Mouse (Mus musculus) heart, embryonic 14.5 days (tissue): Measurements from ENCODE around the gene Ccdc63. TPM values are rescaled to one million over a fixed set of nuclear protein-coding genes. Genes with fewer than 3 reads are reported as not detected.
A peak's percentile ranks its signal among the peaks of the same experiment; 100 is the strongest.
"Not testable (repeated sequence)": the region's sequence is repeated elsewhere in the genome, so short reads cannot be mapped to it uniquely, and the experiment has no call there.

Source experiments
- ATAC-seq: fragments of 200-750 bp; cut with Nextera tagmentation; 2 replicates; pipeline ENCODE4 v1.8.0; 2017; ENCODE audit warnings: low read depth, moderate TSS enrichment; ENCODE audit not compliant: insufficient number of reproducible peaks, insufficient read depth, low FRiP score
- H3K27ac ChIP-seq, 2 experiments: fragments of 200-500 bp in 1 of 2; fragments of 300-500 bp in 1 of 2; sonication (generic) in 1 of 2; replicated peaks in 1 of 2; 2 replicates each; pipeline ENCODE4 v1.5.1; 2012 to 2014; ENCODE audit warnings: low read depth in 2 of 2, low read length in 2 of 2, control low read depth in 1 of 2, mild to moderate bottlenecking in 1 of 2, mixed read lengths in 1 of 2; ENCODE audit not compliant: control insufficient read depth in 1 of 2, insufficient read depth in 1 of 2
- H3K27me3 ChIP-seq: fragments of 300-500 bp; sonication (generic); 2 replicates; pipeline ENCODE4 v1.6.1; 2014; ENCODE audit warnings: mild to moderate bottlenecking, low read length, control low read depth; ENCODE audit not compliant: control insufficient read depth, insufficient read depth
- H3K36me3 ChIP-seq: fragments of 300-500 bp; sonication (generic); 2 replicates; pipeline ENCODE4 v1.6.1; 2014; ENCODE audit warnings: mild to moderate bottlenecking, control low read depth, low read length, mixed read lengths; ENCODE audit not compliant: control insufficient read depth, insufficient read depth
- H3K4me1 ChIP-seq, 2 experiments: fragments of 200-500 bp in 1 of 2; fragments of 300-500 bp in 1 of 2; sonication (generic) in 1 of 2; 2 replicates each; pipeline ENCODE4 v1.6.1; 2012 to 2014; ENCODE audit warnings: low read length in 2 of 2, control low read depth in 1 of 2, mixed read lengths in 1 of 2; ENCODE audit not compliant: control insufficient read depth in 2 of 2, insufficient read depth in 2 of 2
- H3K4me2 ChIP-seq: fragments of 300-500 bp; sonication (generic); 2 replicates; pipeline ENCODE4 v1.6.1; 2014; ENCODE audit warnings: mild to moderate bottlenecking, low read length
- H3K4me3 ChIP-seq, 2 experiments: fragments of 200-500 bp in 1 of 2; fragments of 300-500 bp in 1 of 2; sonication (generic) in 1 of 2; 2 replicates each; pipeline ENCODE4 v1.5.1; 2012 to 2014; ENCODE audit warnings: low read length in 2 of 2, mild to moderate bottlenecking in 2 of 2, control low read depth in 1 of 2, low read depth in 1 of 2, moderate library complexity in 1 of 2; ENCODE audit not compliant: control insufficient read depth in 1 of 2, insufficient read depth in 1 of 2
- H3K9ac ChIP-seq: fragments of 300-500 bp; sonication (generic); 2 replicates; pipeline ENCODE4 v1.6.1; 2014; ENCODE audit warnings: mild to moderate bottlenecking, low read length
- H3K9me3 ChIP-seq: fragments of 300-500 bp; sonication (generic); 2 replicates; pipeline ENCODE4 v1.6.1; 2016; ENCODE audit warnings: low read length, control low read depth; ENCODE audit not compliant: control insufficient read depth
- WGBS: fragments of 180-500 bp; shearing (Covaris S2); extraction: QIAGEN DNeasy Blood & Tissue Kit; methylation state at CpG from one replicate; pipeline ENCODE4 v1.1.7; 2014; 5-methylcytosine and 5-hydroxymethylcytosine counted together
- polyA plus RNA-seq: library from polyadenylated mRNA; unstranded; fragments of >200 nt; fragmentation: Nextera tagmentation; extraction: Ambion mirVana; gene quantifications from 2 replicates; pipeline ENCODE4 v1.2.1, GENCODE M21; 2014

Gene Ccdc63
- polyA plus RNA-seq, 1 experiment from 2014 or later = 0.85 TPM

GRCm38 (mm10) chr5:122157827-122158381 lies 17.3 kb upstream of the Ccdc63 start, which contains the start of gene Ppp1cc:
TSS of gene Ppp1cc (plus strand) at chr5:122158278.
- Histone ChIP-seq H3K9ac (peak within 1 kb of the TSS; percentile 85), H3K4me2 (peak within 1 kb of the TSS; percentile 74), H3K4me3 (peak within 1 kb of the TSS; percentile 92 to 99), H3K4me1 (peaks cover 18 to 47% of the 10 kb centered on the region in 2 experiments), H3K36me3 (peaks cover 34% of the 10 kb centered on the region), H3K27me3 (no peaks in the 10 kb centered on the region), H3K27ac (peak within 1 kb of the TSS; percentile 86 to 87), H3K9me3 (no peaks in the 10 kb centered on the region)
- 1% methylated on average over 49 of the region's 54 CpGs for WGBS
- peak; percentile 89 for ATAC-seq

GRCm38 (mm10) chr5:122156486-122156885 lies 15.9 kb upstream of the Ccdc63 start:
- H3K4me1 ChIP-seq = peaks cover 13 to 33% of the 10 kb centered on the region in 2 experiments
- no peak overlapping the region for H3K4me3 ChIP-seq
- no peaks in the 10 kb centered on the region for H3K27me3 ChIP-seq
- H3K27ac ChIP-seq = no peak overlapping the region
- WGBS = 61% methylated on average over 2 of the region's 2 CpGs
- H3K4me2 ChIP-seq = no peak overlapping the region
- no peak overlapping the region for H3K9ac ChIP-seq
- ATAC-seq = no peak
- peaks cover 20% of the 10 kb centered on the region for H3K36me3 ChIP-seq
- no peaks in the 10 kb centered on the region for H3K9me3 ChIP-seq

- no peak for ATAC-seq
Measured at GRCm38 (mm10) chr5:122155613-122156012, 15.0 kb upstream of the Ccdc63 start.

GRCm38 (mm10) chr5:122154782-122155181 lies 14.2 kb upstream of the Ccdc63 start:
- Histone ChIP-seq H3K9ac (no peak overlapping the region), H3K4me1 (peaks cover 13 to 16% of the 10 kb centered on the region in 2 experiments), H3K4me2 (no peak overlapping the region), H3K36me3 (peaks cover 4% of the 10 kb centered on the region; the same call in 1 of the 2 replicates), H3K27me3 (no peaks in the 10 kb centered on the region), H3K9me3 (no peaks in the 10 kb centered on the region), H3K4me3 (no peak overlapping the region), H3K27ac (peak overlapping the region; percentile 42 to 49; a peak in 2 of 4 replicates)
- 31% methylated on average over 3 of the region's 3 CpGs for WGBS
- no peak for ATAC-seq

More at GRCm38 (mm10) chr5:122155613-122156012, 15.0 kb upstream of the Ccdc63 start:
- peaks cover 11% of the 10 kb centered on the region for H3K36me3 ChIP-seq
- no peaks in the 10 kb centered on the region for H3K9me3 ChIP-seq
- no peak overlapping the region for H3K4me3 ChIP-seq
- H3K9ac ChIP-seq = no peak overlapping the region
- peaks cover 13 to 24% of the 10 kb centered on the region in 2 experiments for H3K4me1 ChIP-seq
- H3K4me2 ChIP-seq = no peak overlapping the region
- H3K27me3 ChIP-seq = no peaks in the 10 kb centered on the region
- no peak overlapping the region for H3K27ac ChIP-seq

GRCm38 (mm10) chr5:122154006-122154405 lies 13.4 kb upstream of the Ccdc63 start:
- H3K4me3 ChIP-seq = no peak overlapping the region
- H3K27ac ChIP-seq = no peak overlapping the region; a peak in 1 of 4 replicates
- peaks cover 9 to 12% of the 10 kb centered on the region in 2 experiments for H3K4me1 ChIP-seq
- no peaks in the 10 kb centered on the region for H3K27me3 ChIP-seq
- no peaks in the 10 kb centered on the region for H3K9me3 ChIP-seq
- ATAC-seq = no peak
- no peaks in the 10 kb centered on the region for H3K36me3 ChIP-seq
- 41% methylated on average over 11 of the region's 14 CpGs for WGBS
- H3K9ac ChIP-seq = no peak overlapping the region
- H3K4me2 ChIP-seq = no peak overlapping the region

GRCm38 (mm10) chr5:122152508-122152907 lies 11.9 kb upstream of the Ccdc63 start:
- 80% methylated on average over 5 of the region's 5 CpGs for WGBS
- H3K27me3 ChIP-seq, H3K9me3 ChIP-seq, H3K4me2 ChIP-seq, H3K36me3 ChIP-seq, ATAC-seq, H3K9ac ChIP-seq, H3K4me3 ChIP-seq, H3K27ac ChIP-seq: not testable (repeated sequence)
- peaks cover 9 to 11% of the 10 kb centered on the region in 2 experiments for H3K4me1 ChIP-seq

- no peaks in the 10 kb centered on the region for H3K36me3 ChIP-seq
- H3K27ac ChIP-seq = no peak overlapping the region
- H3K4me3 ChIP-seq = no peak overlapping the region
- peaks cover 3% of the 10 kb centered on the region in 2 experiments; a peak in 2 of 4 replicates for H3K4me1 ChIP-seq
- WGBS = 54% methylated on average over 4 of the region's 4 CpGs
- H3K9me3 ChIP-seq = no peaks in the 10 kb centered on the region
- H3K9ac ChIP-seq = no peak overlapping the region
- no peak overlapping the region for H3K4me2 ChIP-seq
- ATAC-seq = no peak
- H3K27me3 ChIP-seq = no peaks in the 10 kb centered on the region
Measured at GRCm38 (mm10) chr5:122149259-122149658, 8.6 kb upstream of the Ccdc63 start.

- Histone ChIP-seq H3K27me3 (no peaks in the 10 kb centered on the region), H3K27ac (no peak overlapping the region), H3K4me3 (no peak overlapping the region), H3K9me3 (no peaks in the 10 kb centered on the region), H3K36me3 (no peaks in the 10 kb centered on the region), H3K4me2 (no peak overlapping the region), H3K9ac (no peak overlapping the region), H3K4me1 (peaks cover 8 to 10% of the 10 kb centered on the region in 2 experiments)
- no peak for ATAC-seq
- 87% methylated on average over 1 of the region's 1 CpGs for WGBS
Measured at GRCm38 (mm10) chr5:122148107-122148506, 7.5 kb upstream of the Ccdc63 start.
